Mouse (Mus musculus) CH12.LX (cell line): Measurements from ENCODE around the gene Lpar3. TPM values are rescaled to one million over a fixed set of nuclear protein-coding genes. Genes with fewer than 3 reads are reported as not detected.

Experiments used
- DNase-seq: peaks from one replicate; pipeline ENCODE4 v3.0.0-alpha.2; 2013; ENCODE audit errors: extremely low read depth
- H3K27ac ChIP-seq: 2 replicates; pipeline ENCODE4 v1.5.1; 2012; ENCODE audit warnings: low read depth, mild to moderate bottlenecking, control low read depth, moderate library complexity; ENCODE audit not compliant: insufficient read depth
- H3K27me3 ChIP-seq: replicated peaks from 2 replicates; pipeline ENCODE3; 2012; ENCODE audit warnings: inconsistent platforms
- H3K36me3 ChIP-seq, 2 experiments: replicated peaks in 1 of 2; 2 replicates each; pipeline versions ENCODE3 to v1.6.1; 2012; ENCODE audit warnings: inconsistent platforms in 1 of 2, low read length in 1 of 2, mild to moderate bottlenecking in 1 of 2, mixed read lengths in 1 of 2, moderate library complexity in 1 of 2; ENCODE audit not compliant: control insufficient read depth in 1 of 2, insufficient read depth in 1 of 2
- H3K4me1 ChIP-seq, 2 experiments: 2 replicates each; pipeline ENCODE4 v1.6.1; 2012; ENCODE audit warnings: inconsistent platforms in 1 of 2, moderate library complexity in 1 of 2; ENCODE audit not compliant: insufficient read depth in 2 of 2, control insufficient read depth in 1 of 2
- H3K4me2 ChIP-seq: 2 replicates; pipeline ENCODE4 v1.6.1; 2012; ENCODE audit warnings: low read depth, mild to moderate bottlenecking, control low read depth; ENCODE audit not compliant: poor library complexity, insufficient read depth, severe bottlenecking
- H3K4me3 ChIP-seq, 3 experiments: fragments of 150-350 bp in 1 of 3; sonication (generic) in 1 of 3; replicated peaks in 1 of 3; 2 replicates each; pipeline versions ENCODE3 to v1.5.1; 2011 to 2012; ENCODE audit warnings: low read depth in 2 of 3, low read length in 2 of 3, mild to moderate bottlenecking in 2 of 3, moderate library complexity in 2 of 3, control low read depth in 1 of 3, improper control_type of control experiment in 1 of 3, inconsistent platforms in 1 of 3, mixed read lengths in 1 of 3; ENCODE audit not compliant: poor library complexity in 1 of 3
- H3K79me2 ChIP-seq: replicated peaks from 2 replicates; pipeline ENCODE4 v1.6.1; 2012; ENCODE audit warnings: mild to moderate bottlenecking, moderate library complexity; ENCODE audit not compliant: control insufficient read depth, poor library complexity, insufficient read depth, severe bottlenecking; ENCODE audit errors: extremely low read depth
- H3K9ac ChIP-seq: 2 replicates; pipeline ENCODE4 v1.6.1; 2012; ENCODE audit warnings: low read depth, mild to moderate bottlenecking, control low read depth, moderate library complexity; ENCODE audit not compliant: insufficient read depth
- H3K9me3 ChIP-seq: replicated peaks from 2 replicates; pipeline ENCODE3; 2012; ENCODE audit warnings: low read length, inconsistent platforms, mixed read lengths
- CHD1 ChIP-seq: IDR thresholded peaks from 2 replicates; pipeline ENCODE4 v1.6.1; 2012; ENCODE audit warnings: low read depth, low read length, improper control_type of control experiment, inconsistent platforms
- CHD2 ChIP-seq: IDR thresholded peaks from 2 replicates; pipeline ENCODE4 v1.6.1; 2011; ENCODE audit warnings: low read length, improper control_type of control experiment
- CTCF ChIP-seq, 2 experiments: IDR thresholded peaks in 1 of 2; conservative IDR thresholded peaks in 1 of 2; 2 replicates each; pipeline ENCODE4 v1.5.1; 2011 to 2012; ENCODE audit warnings: low read depth in 2 of 2, low read length in 2 of 2, improper control_type of control experiment in 1 of 2, inconsistent platforms in 1 of 2, mild to moderate bottlenecking in 1 of 2, moderate library complexity in 1 of 2
- ELF1 ChIP-seq: IDR thresholded peaks from 2 replicates; pipeline ENCODE4 v1.6.1; 2014; ENCODE audit warnings: low read depth, mild to moderate bottlenecking, inconsistent platforms, low read length, improper control_type of control experiment
- ETS1 ChIP-seq: conservative IDR thresholded peaks from 2 replicates; pipeline ENCODE4 v1.6.1; 2012; ENCODE audit warnings: low read depth, mild to moderate bottlenecking, inconsistent platforms, low read length, improper control_type of control experiment, moderate library complexity
- GABPA ChIP-seq: IDR thresholded peaks from 2 replicates; pipeline ENCODE4 v1.6.1; 2012; ENCODE audit warnings: low read depth, low read length, improper control_type of control experiment, inconsistent platforms; ENCODE audit not compliant: insufficient replicate concordance
- HCFC1 ChIP-seq: IDR thresholded peaks from 2 replicates; pipeline ENCODE4 v1.6.1; 2012; ENCODE audit warnings: low read depth, mild to moderate bottlenecking, inconsistent platforms, low read length, improper control_type of control experiment
- IRF4 ChIP-seq: IDR thresholded peaks from 2 replicates; pipeline ENCODE4 v1.6.1; 2014; ENCODE audit warnings: low read depth, mild to moderate bottlenecking, inconsistent platforms, low read length, improper control_type of control experiment
- JUN ChIP-seq: IDR thresholded peaks from 2 replicates; pipeline ENCODE4 v1.6.1; 2011; ENCODE audit warnings: low read depth, mild to moderate bottlenecking, low read length, improper control_type of control experiment, moderate library complexity; ENCODE audit not compliant: insufficient read depth
- JUND ChIP-seq: conservative IDR thresholded peaks from 2 replicates; pipeline ENCODE4 v1.6.1; 2011; ENCODE audit warnings: low read depth, low read length, improper control_type of control experiment
- MAZ ChIP-seq: IDR thresholded peaks from 2 replicates; pipeline ENCODE4 v1.6.1; 2012; ENCODE audit warnings: low read depth, mild to moderate bottlenecking, inconsistent platforms, low read length, improper control_type of control experiment, moderate library complexity
- MEF2A ChIP-seq: IDR thresholded peaks from 2 replicates; pipeline ENCODE4 v1.6.1; 2014; ENCODE audit warnings: low read depth, mild to moderate bottlenecking, inconsistent platforms, low read length, improper control_type of control experiment, borderline replicate concordance
- MXI1 ChIP-seq: IDR thresholded peaks from 2 replicates; pipeline ENCODE4 v1.6.1; 2011; ENCODE audit warnings: mild to moderate bottlenecking, low read depth, low read length, improper control_type of control experiment
- MYC ChIP-seq: IDR thresholded peaks from 2 replicates; pipeline ENCODE4 v1.6.1; 2011; ENCODE audit warnings: low read depth, mild to moderate bottlenecking, improper control_type of control experiment, low read length
- NRF1 ChIP-seq: IDR thresholded peaks from 2 replicates; pipeline ENCODE4 v1.6.1; 2014; ENCODE audit warnings: low read depth, mild to moderate bottlenecking, inconsistent platforms, low read length, improper control_type of control experiment, moderate library complexity
- PAX5 ChIP-seq: IDR thresholded peaks from 2 replicates; pipeline ENCODE4 v1.6.1; 2012; ENCODE audit warnings: low read length, inconsistent platforms, mixed read lengths
- POLR2A ChIP-seq: IDR thresholded peaks from 2 replicates; pipeline ENCODE4 v1.6.1; 2011; ENCODE audit warnings: low read depth, mild to moderate bottlenecking, improper control_type of control experiment, low read length
- POLR2AphosphoS2 ChIP-seq: IDR thresholded peaks from 2 replicates; pipeline ENCODE4 v1.6.1; 2011; ENCODE audit warnings: low read depth, low read length, improper control_type of control experiment
- RAD21 ChIP-seq: IDR thresholded peaks from 2 replicates; pipeline ENCODE4 v1.6.1; 2011; ENCODE audit warnings: low read depth, mild to moderate bottlenecking, low read length, improper control_type of control experiment, moderate library complexity
- SIN3A ChIP-seq: IDR thresholded peaks from 2 replicates; pipeline ENCODE4 v1.6.1; 2012; ENCODE audit warnings: low read length, improper control_type of control experiment, inconsistent platforms
- SMC3 ChIP-seq: IDR thresholded peaks from 2 replicates; pipeline ENCODE4 v1.6.1; 2011; ENCODE audit warnings: low read depth, low read length, improper control_type of control experiment
- TBP ChIP-seq: conservative IDR thresholded peaks from 2 replicates; pipeline ENCODE4 v1.6.1; 2011; ENCODE audit warnings: low read depth, low read length, improper control_type of control experiment
- USF1 ChIP-seq: IDR thresholded peaks from 2 replicates; pipeline ENCODE4 v1.6.1; 2014; ENCODE audit warnings: low read depth, mild to moderate bottlenecking, inconsistent platforms, low read length, improper control_type of control experiment
- ZC3H11A ChIP-seq: IDR thresholded peaks from 2 replicates; pipeline ENCODE4 v1.6.1; 2012; ENCODE audit warnings: low read depth, mild to moderate bottlenecking, inconsistent platforms, low read length, improper control_type of control experiment
- ZKSCAN1 ChIP-seq: IDR thresholded peaks from 2 replicates; pipeline ENCODE4 v1.6.1; 2012; ENCODE audit warnings: low read depth, inconsistent platforms, low read length, improper control_type of control experiment, borderline replicate concordance
- ZNF384 ChIP-seq: IDR thresholded peaks from 2 replicates; pipeline ENCODE4 v1.6.1; 2012; ENCODE audit warnings: low read depth, low read length, improper control_type of control experiment, inconsistent platforms
- dilution Hi-C: fragments of 300-500 bp; cut with MboI; formaldehyde crosslinking; loops from 2 replicates; pipeline ENCODE4 v1.14.3; 2020; ENCODE audit warnings: low sequenced_read_pairs; ENCODE audit not compliant: extremely low pct_unique_long_range_greater_than_20kb, extremely low pct_ligation_motif_present
- in situ Hi-C: fragments of 300-500 bp; cut with MboI; formaldehyde crosslinking; loops from 3 replicates; pipeline ENCODE4 v1.14.3; 2019; ENCODE audit warnings: low sequenced_read_pairs, low pct_ligation_motif_present, low pct_unique_long_range_greater_than_20kb, mixed read lengths
- polyA plus RNA-seq: library from polyadenylated mRNA; unstranded; fragments of >175 nt; gene quantifications from 2 replicates; pipeline ENCODE4 v1.2.1, GENCODE M21; 2012; ENCODE audit warnings: low read depth; ENCODE audit not compliant: insufficient read length
- total RNA-seq, 2 experiments: library from RNA; depleted of rRNA; stranded (reverse); fragments of 300-350 nt in 1 of 2; fragments of >200 nt in 1 of 2; gene quantifications; 2 replicates each; pipeline ENCODE4 v1.2.3; 2012 to 2014

Lpar3 gene
- total and polyA plus RNA-seq, 3 experiments, result not detected

- no peak for TF ChIP-seq TBP
Measured at GRCm38 (mm10) chr3:146177748-146178582, 42.8 kb upstream of the Lpar3 start (continued).

GRCm38 (mm10) chr3:146180341-146180740 is 40.4 kb upstream of the Lpar3 start:
- H3K4me3 ChIP-seq, result no peak overlapping the region
- H3K36me3 ChIP-seq, result peaks cover 76 to 94% of the 10 kb centered on the region in 2 experiments
- DNase-seq, result peak; percentile 49
- no peak overlapping the region for H3K27ac ChIP-seq
- in situ Hi-C loops, result loop anchor here (5.0 to 25.0 kb wide), 5 partner anchors 97 to 757 kb away; partner anchors contain the start of gene 2410004B18Rik
- dilution Hi-C loops, result loop anchor here (25.0 kb wide), 1 partner anchor 107 kb away; no protein-coding TSS in a partner anchor
- peaks cover 5 to 14% of the 10 kb centered on the region in 2 experiments; a peak in 3 of 4 replicates for H3K4me1 ChIP-seq
- no peaks in the 10 kb centered on the region for H3K79me2 ChIP-seq
- no peak overlapping the region for H3K9ac ChIP-seq
- H3K27me3 ChIP-seq, result no peaks in the 10 kb centered on the region
- H3K9me3 ChIP-seq, result no peaks in the 10 kb centered on the region
- no peak overlapping the region for H3K4me2 ChIP-seq
- peak; percentile 23; the same call in 1 of the 2 replicates for TF ChIP-seq POLR2A
- TF ChIP-seq SIN3A, result no peak

GRCm38 (mm10) chr3:146180986-146181385 is 39.8 kb upstream of the Lpar3 start:
- in situ Hi-C loops (loop anchor here (5.0 to 25.0 kb wide), 5 partner anchors 96 to 756 kb away; partner anchors contain the start of gene 2410004B18Rik), dilution Hi-C loops (loop anchor here (25.0 kb wide), 1 partner anchor 106 kb away; no protein-coding TSS in a partner anchor)
- Histone ChIP-seq H3K4me3 (no peak overlapping the region), H3K27ac (no peak overlapping the region), H3K9ac (no peak overlapping the region), H3K79me2 (no peaks in the 10 kb centered on the region), H3K36me3 (peaks cover 77 to 94% of the 10 kb centered on the region in 2 experiments), H3K27me3 (no peaks in the 10 kb centered on the region), H3K9me3 (no peaks in the 10 kb centered on the region), H3K4me1 (peaks cover 5 to 14% of the 10 kb centered on the region in 2 experiments; a peak in 3 of 4 replicates), H3K4me2 (no peak overlapping the region)
- TF ChIP-seq ZC3H11A, result no peak
- no peak for TF ChIP-seq PAX5
- TF ChIP-seq ELF1, result no peak
- TF ChIP-seq GABPA, result no peak
- TF ChIP-seq MEF2A, result no peak
- TF ChIP-seq POLR2AphosphoS2, result no peak
- no peak for TF ChIP-seq TBP
- no peak for TF ChIP-seq USF1
- TF ChIP-seq CHD1, result no peak
- TF ChIP-seq MXI1, result no peak
- no peak for TF ChIP-seq MYC
- no peak for TF ChIP-seq CHD2
- TF ChIP-seq MAZ, result no peak
- no peak for TF ChIP-seq ETS1
- no peak for TF ChIP-seq JUN
- peak; percentile 87 to 90 for TF ChIP-seq CTCF (conservative IDR thresholded peaks at IDR 0.05 in 1 of 2, IDR thresholded peaks at IDR 0.05 in 1 of 2; ENCODE audit: low read depth in 2 of 2, low read length in 2 of 2)
- no peak for TF ChIP-seq ZKSCAN1
- no peak for TF ChIP-seq IRF4
- TF ChIP-seq ZNF384, result no peak
- peak; percentile 73 for TF ChIP-seq RAD21
- TF ChIP-seq NRF1, result no peak
- no peak for TF ChIP-seq JUND
- 0 out of 2 replicates have a peak, but pooled peaks have one; percentile 13 for TF ChIP-seq POLR2A
- TF ChIP-seq HCFC1, result no peak
- TF ChIP-seq SMC3, result peak; percentile 71
- peak; percentile 85 for DNase-seq
